Mouse (Mus musculus) heart, embryonic 14.5 days (tissue): ENCODE data around the gene Polg2. TPM values are rescaled to one million over a fixed set of nuclear protein-coding genes. Genes with fewer than 3 reads are reported as not detected.

ENCODE experiments used
- ATAC-seq: fragments of 200-750 bp; cut with Nextera tagmentation; 2 replicates; pipeline ENCODE4 v1.8.0; 2017; ENCODE audit warnings: low read depth, moderate TSS enrichment; ENCODE audit not compliant: insufficient number of reproducible peaks, insufficient read depth, low FRiP score
- H3K27ac ChIP-seq, 2 experiments: fragments of 200-500 bp in 1 of 2; fragments of 300-500 bp in 1 of 2; sonication (generic) in 1 of 2; replicated peaks in 1 of 2; 2 replicates each; pipeline ENCODE4 v1.5.1; 2012 to 2014; ENCODE audit warnings: low read depth in 2 of 2, low read length in 2 of 2, control low read depth in 1 of 2, mild to moderate bottlenecking in 1 of 2, mixed read lengths in 1 of 2; ENCODE audit not compliant: control insufficient read depth in 1 of 2, insufficient read depth in 1 of 2
- H3K27me3 ChIP-seq: fragments of 300-500 bp; sonication (generic); 2 replicates; pipeline ENCODE4 v1.6.1; 2014; ENCODE audit warnings: mild to moderate bottlenecking, low read length, control low read depth; ENCODE audit not compliant: control insufficient read depth, insufficient read depth
- H3K36me3 ChIP-seq: fragments of 300-500 bp; sonication (generic); 2 replicates; pipeline ENCODE4 v1.6.1; 2014; ENCODE audit warnings: mild to moderate bottlenecking, control low read depth, low read length, mixed read lengths; ENCODE audit not compliant: control insufficient read depth, insufficient read depth
- H3K4me1 ChIP-seq, 2 experiments: fragments of 200-500 bp in 1 of 2; fragments of 300-500 bp in 1 of 2; sonication (generic) in 1 of 2; 2 replicates each; pipeline ENCODE4 v1.6.1; 2012 to 2014; ENCODE audit warnings: low read length in 2 of 2, control low read depth in 1 of 2, mixed read lengths in 1 of 2; ENCODE audit not compliant: control insufficient read depth in 2 of 2, insufficient read depth in 2 of 2
- H3K4me2 ChIP-seq: fragments of 300-500 bp; sonication (generic); 2 replicates; pipeline ENCODE4 v1.6.1; 2014; ENCODE audit warnings: mild to moderate bottlenecking, low read length
- H3K4me3 ChIP-seq, 2 experiments: fragments of 200-500 bp in 1 of 2; fragments of 300-500 bp in 1 of 2; sonication (generic) in 1 of 2; 2 replicates each; pipeline ENCODE4 v1.5.1; 2012 to 2014; ENCODE audit warnings: low read length in 2 of 2, mild to moderate bottlenecking in 2 of 2, control low read depth in 1 of 2, low read depth in 1 of 2, moderate library complexity in 1 of 2; ENCODE audit not compliant: control insufficient read depth in 1 of 2, insufficient read depth in 1 of 2
- H3K9ac ChIP-seq: fragments of 300-500 bp; sonication (generic); 2 replicates; pipeline ENCODE4 v1.6.1; 2014; ENCODE audit warnings: mild to moderate bottlenecking, low read length
- H3K9me3 ChIP-seq: fragments of 300-500 bp; sonication (generic); 2 replicates; pipeline ENCODE4 v1.6.1; 2016; ENCODE audit warnings: low read length, control low read depth; ENCODE audit not compliant: control insufficient read depth
- WGBS: fragments of 180-500 bp; shearing (Covaris S2); extraction: QIAGEN DNeasy Blood & Tissue Kit; methylation state at CpG from one replicate; pipeline ENCODE4 v1.1.7; 2014; 5-methylcytosine and 5-hydroxymethylcytosine counted together
- polyA plus RNA-seq: library from polyadenylated mRNA; unstranded; fragments of >200 nt; fragmentation: Nextera tagmentation; extraction: Ambion mirVana; gene quantifications from 2 replicates; pipeline ENCODE4 v1.2.1, GENCODE M21; 2014

Gene Polg2
- polyA plus RNA-seq, 1 experiment from 2014 or later: 10.0 TPM

DNA sequence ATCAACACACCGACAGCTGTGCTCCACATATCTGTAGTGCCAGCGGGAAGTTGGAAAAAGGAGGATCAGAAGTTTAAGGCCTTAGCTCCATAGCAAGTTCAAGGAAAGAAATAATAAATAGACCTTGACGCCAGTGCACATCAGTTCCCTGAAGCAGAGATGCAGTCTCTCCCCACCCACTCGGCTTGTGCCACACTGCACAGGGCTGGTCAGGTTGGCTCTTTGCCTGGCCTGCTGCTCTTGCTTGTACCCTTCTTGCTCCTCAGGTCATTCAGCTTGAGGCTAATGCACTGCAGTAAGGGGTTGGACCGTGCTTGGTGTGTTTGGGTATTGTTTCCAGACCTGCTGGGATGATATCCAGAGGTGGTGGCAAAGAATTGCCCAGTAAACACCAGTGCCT is 18.8 kb downstream of the Polg2 start:
- Histone ChIP-seq H3K36me3 (peaks cover 7% of the 10 kb centered on the region; the same call in 1 of the 2 replicates), H3K9ac (no peak overlapping the region), H3K4me2 (no peak overlapping the region), H3K9me3 (no peaks in the 10 kb centered on the region), H3K27me3 (no peaks in the 10 kb centered on the region), H3K4me1 (peaks cover 26 to 39% of the 10 kb centered on the region in 2 experiments), H3K27ac (no peak overlapping the region), H3K4me3 (no peak overlapping the region)
- WGBS: 84% methylated on average over 5 of the region's 5 CpGs
- no peak for ATAC-seq

DNA sequence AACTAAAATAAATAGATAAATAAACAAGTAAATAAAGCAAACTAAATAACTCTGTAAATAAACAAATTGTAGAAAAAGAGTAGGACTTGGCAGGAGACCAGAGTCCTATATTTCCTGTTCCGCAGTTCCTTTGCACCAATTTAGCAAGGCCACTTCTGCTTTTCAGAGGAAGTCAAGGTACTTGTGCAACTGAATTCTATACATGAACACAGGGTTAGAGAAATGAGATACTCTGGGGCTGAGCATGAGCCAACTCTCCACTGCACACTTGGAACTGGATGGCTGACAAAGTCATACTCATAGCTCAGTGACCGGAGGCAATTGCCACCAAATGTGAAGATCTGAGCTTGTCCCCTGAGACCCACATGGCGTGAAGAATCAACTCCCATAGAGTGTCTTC is 20.3 kb downstream of the Polg2 start:
- no peak overlapping the region for H3K4me2 ChIP-seq
- no peak overlapping the region for H3K4me3 ChIP-seq
- no peak for ATAC-seq
- no peaks in the 10 kb centered on the region for H3K36me3 ChIP-seq
- 91% methylated on average over 3 of the region's 3 CpGs for WGBS
- H3K27ac ChIP-seq: no peak overlapping the region
- no peaks in the 10 kb centered on the region for H3K27me3 ChIP-seq
- peaks cover 23 to 29% of the 10 kb centered on the region in 2 experiments for H3K4me1 ChIP-seq
- H3K9me3 ChIP-seq: no peaks in the 10 kb centered on the region
- H3K9ac ChIP-seq: no peak overlapping the region

DNA sequence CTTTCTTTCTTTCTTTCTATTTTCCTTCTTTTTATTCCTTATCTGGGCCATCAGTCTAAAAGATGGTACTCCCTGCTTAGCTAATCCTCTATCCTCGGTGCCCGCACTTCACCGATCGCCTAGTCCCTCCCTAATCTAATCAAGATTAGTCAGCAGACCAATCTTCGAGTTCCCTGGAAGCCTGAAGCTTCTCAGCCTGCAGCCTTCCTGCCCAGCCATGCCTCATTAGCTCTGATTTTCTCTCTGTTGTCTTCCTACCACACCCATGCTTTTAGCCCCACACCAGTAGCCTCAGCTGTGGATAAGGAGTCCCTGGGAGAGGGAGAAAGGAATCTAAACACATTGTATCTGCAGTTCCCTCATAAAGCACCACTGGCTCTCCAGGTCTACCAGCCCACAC is 23.8 kb downstream of the Polg2 start:
- H3K4me2 ChIP-seq: no peak overlapping the region
- no peak for ATAC-seq
- 29% methylated on average over 5 of the region's 5 CpGs for WGBS

GRCm38 (mm10) chr11:106753314-106753713 is 26.0 kb downstream of the Polg2 start:
- Histone ChIP-seq H3K9me3 (no peaks in the 10 kb centered on the region), H3K36me3 (no peaks in the 10 kb centered on the region), H3K4me2 (no peak overlapping the region), H3K9ac (no peak overlapping the region), H3K4me1 (peaks cover 5% of the 10 kb centered on the region in 2 experiments; a peak in 3 of 4 replicates), H3K27ac (no peak overlapping the region), H3K4me3 (no peak overlapping the region), H3K27me3 (no peaks in the 10 kb centered on the region)
- 61% methylated on average over 6 of the region's 6 CpGs for WGBS
- no peak for ATAC-seq

More for the DNA sequence above, 23.8 kb downstream of the Polg2 start:
- no peak overlapping the region for H3K9ac ChIP-seq
- no peaks in the 10 kb centered on the region for H3K36me3 ChIP-seq
- no peak overlapping the region for H3K27ac ChIP-seq
- H3K4me1 ChIP-seq: peaks cover 5% of the 10 kb centered on the region in 2 experiments; a peak in 3 of 4 replicates
- H3K9me3 ChIP-seq: no peaks in the 10 kb centered on the region
- no peak overlapping the region for H3K4me3 ChIP-seq
- no peaks in the 10 kb centered on the region for H3K27me3 ChIP-seq

DNA sequence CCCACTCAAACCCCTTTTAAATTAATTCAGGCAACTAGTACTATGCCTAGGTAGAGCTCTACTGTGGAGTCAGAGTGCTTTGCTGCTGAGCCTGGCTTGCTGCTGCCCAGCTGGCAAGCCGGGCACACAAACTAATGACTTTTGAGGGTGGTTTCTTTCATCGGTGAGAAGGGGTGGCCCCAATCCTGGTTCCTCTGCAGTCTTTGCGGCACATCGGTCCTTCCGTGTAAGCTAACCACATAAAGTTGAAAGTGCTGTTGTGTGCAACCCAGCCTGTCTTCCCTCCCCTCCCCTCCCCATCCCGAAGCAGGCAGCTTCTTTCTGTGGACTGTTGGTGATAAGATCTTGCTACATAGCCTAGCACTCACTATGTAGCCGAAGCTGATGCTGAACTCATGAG is 27.2 kb downstream of the Polg2 start:
- Histone ChIP-seq H3K4me1 (no peaks in the 10 kb centered on the region; a peak in 1 of 4 replicates), H3K36me3 (no peaks in the 10 kb centered on the region), H3K27ac (no peak overlapping the region), H3K4me2 (no peak overlapping the region), H3K9ac (no peak overlapping the region), H3K9me3 (0 out of 2 replicates have a peak, but pooled peaks cover 3% of the 10 kb centered on the region), H3K27me3 (no peaks in the 10 kb centered on the region), H3K4me3 (no peak overlapping the region)
- WGBS: 66% methylated on average over 7 of the region's 7 CpGs
- no peak for ATAC-seq

- 80% methylated on average over 17 of the region's 17 CpGs for WGBS
- H3K9ac ChIP-seq: no peak within 1 kb of the TSS
These were observed 28.0 kb downstream of the Polg2 start, which contains the start of gene Milr1 for GRCm38 (mm10) chr11:106751039-106752018. Milr1 (plus strand) TSS chr11:106751226.

GRCm38 (mm10) chr11:106750121-106750751 is 29.1 kb downstream of the Polg2 start, which contains the start of gene Pecam1:
Pecam1 (minus strand) TSS chr11:106750628.
- Histone ChIP-seq H3K27ac (no peak within 1 kb of the TSS), H3K36me3 (no peaks in the 10 kb centered on the region), H3K27me3 (no peaks in the 10 kb centered on the region), H3K9me3 (0 out of 2 replicates have a peak, but pooled peaks cover 3% of the 10 kb centered on the region), H3K4me1 (no peaks in the 10 kb centered on the region; a peak in 1 of 4 replicates), H3K4me3 (no peak within 1 kb of the TSS), H3K4me2 (no peak within 1 kb of the TSS), H3K9ac (no peak within 1 kb of the TSS)
- ATAC-seq: no peak
- WGBS: 77% methylated on average over 13 of the region's 13 CpGs

More at GRCm38 (mm10) chr11:106751039-106752018, 28.0 kb downstream of the Polg2 start, which contains the start of gene Milr1:
- no peak for ATAC-seq
- Histone ChIP-seq H3K4me2 (no peak within 1 kb of the TSS), H3K27me3 (no peaks in the 10 kb centered on the region), H3K27ac (no peak within 1 kb of the TSS), H3K9me3 (0 out of 2 replicates have a peak, but pooled peaks cover 3% of the 10 kb centered on the region), H3K36me3 (no peaks in the 10 kb centered on the region), H3K4me1 (no peaks in the 10 kb centered on the region; a peak in 1 of 4 replicates), H3K4me3 (no peak within 1 kb of the TSS)
